Mouse (Mus musculus) cortical plate, adult 2 months (tissue): ENCODE measurements around the gene Mios.
A peak's percentile ranks its signal among the peaks of the same experiment; 100 is the strongest.

Source experiments
- CTCF ChIP-seq: fragments of 200-500 bp; IDR thresholded peaks from 2 replicates; pipeline ENCODE4 v1.5.1; 2011; ENCODE audit warnings: mild to moderate bottlenecking, control low read depth, low read length; ENCODE audit not compliant: insufficient read depth; ENCODE audit errors: extremely low read depth
- POLR2A ChIP-seq: fragments of 200-500 bp; IDR thresholded peaks from 2 replicates; pipeline ENCODE4 v1.6.1; 2011; ENCODE audit warnings: mild to moderate bottlenecking, low read length, control low read depth; ENCODE audit not compliant: insufficient read depth; ENCODE audit errors: extremely low read depth

DNA sequence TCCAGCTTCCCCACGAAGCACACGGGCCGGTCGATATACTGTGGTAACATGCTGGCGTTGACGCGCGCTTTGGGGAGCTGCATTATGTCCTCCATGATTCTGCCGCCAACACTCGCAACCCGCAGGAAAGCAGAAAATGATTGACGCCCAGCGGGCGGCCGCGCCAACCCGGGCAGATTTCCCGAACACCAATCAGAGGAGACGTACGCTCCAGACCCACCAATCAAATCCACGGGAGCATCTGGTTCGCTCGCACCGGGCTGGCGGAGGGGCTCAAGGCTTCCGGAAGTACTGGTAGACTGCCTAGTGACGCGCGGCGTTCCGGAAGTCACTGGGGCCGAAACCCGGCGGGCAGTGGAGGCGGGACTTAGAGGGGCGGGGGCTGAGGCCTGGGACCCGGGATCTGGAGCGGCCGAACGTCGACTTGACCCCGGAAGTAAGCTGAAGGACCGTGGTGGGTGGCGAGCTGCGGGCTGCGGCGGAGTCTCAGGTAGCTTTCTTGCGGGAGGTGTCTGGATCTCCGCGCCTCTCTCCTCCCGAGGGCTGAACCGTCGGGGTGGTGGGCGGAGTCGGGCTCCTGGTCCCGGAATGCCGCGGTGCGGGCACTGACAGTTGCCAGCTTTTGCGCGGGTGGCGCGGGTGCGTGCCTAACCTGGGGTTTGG, 50.1 kb downstream of the Mios start, which contains the start of the genes Rpa3, Umad1 and Gm45062:
- TF ChIP-seq POLR2A (peak; percentile 87), CTCF (no peak)
